Mouse (Mus musculus) spleen, adult 2 months (tissue): ENCODE measurements around the gene Dusp1. TPM values are rescaled to one million over a fixed set of nuclear protein-coding genes. Genes with fewer than 3 reads are reported as not detected.
A peak's percentile ranks its signal among the peaks of the same experiment; 100 is the strongest.

ENCODE experiments used
- DNase-seq, 2 experiments: peaks; one replicate each; pipeline versions ENCODE4 v3.0.0 to v3.0.0-alpha.2; 2012 to 2021; ENCODE audit warnings: low spot score in 2 of 2, low read depth in 1 of 2
- H3K27ac ChIP-seq: fragments of 200-500 bp; 2 replicates; pipeline ENCODE4 v1.5.1; 2012; ENCODE audit warnings: low read length, inconsistent platforms; ENCODE audit not compliant: insufficient read depth
- H3K27me3 ChIP-seq: fragments of 200-500 bp; 2 replicates; pipeline ENCODE4 v1.6.1; 2012; ENCODE audit warnings: mild to moderate bottlenecking, moderate library complexity, low read length, inconsistent platforms; ENCODE audit not compliant: control insufficient read depth, insufficient read depth
- H3K36me3 ChIP-seq: fragments of 200-500 bp; 2 replicates; pipeline ENCODE4 v1.6.1; 2012; ENCODE audit warnings: mild to moderate bottlenecking, low read length, inconsistent platforms; ENCODE audit not compliant: control insufficient read depth, insufficient read depth
- H3K4me1 ChIP-seq: fragments of 200-500 bp; 2 replicates; pipeline ENCODE4 v1.6.1; 2011; ENCODE audit warnings: inconsistent platforms; ENCODE audit not compliant: control insufficient read depth, insufficient read depth, insufficient read length
- H3K4me3 ChIP-seq: fragments of 200-500 bp; 2 replicates; pipeline ENCODE4 v1.5.1; 2011; ENCODE audit warnings: mild to moderate bottlenecking, inconsistent platforms; ENCODE audit not compliant: insufficient read depth, insufficient read length; ENCODE audit errors: extremely low read depth
- CTCF ChIP-seq: fragments of 200-500 bp; IDR thresholded peaks from 2 replicates; pipeline ENCODE4 v1.5.1; 2011; ENCODE audit warnings: mild to moderate bottlenecking, inconsistent platforms; ENCODE audit not compliant: insufficient read depth, insufficient read length, insufficient replicate concordance; ENCODE audit errors: extremely low read depth
- POLR2A ChIP-seq: fragments of 200-500 bp; IDR thresholded peaks from 2 replicates; pipeline ENCODE4 v1.6.1; 2011; ENCODE audit warnings: low read depth, low read length, inconsistent platforms
- WGBS: fragments of 180-500 bp; shearing (Covaris S2); methylation state at CpG from one replicate; pipeline ENCODE4 v1.1.7; 2018; 5-methylcytosine and 5-hydroxymethylcytosine counted together
- polyA plus RNA-seq: library from polyadenylated mRNA; depleted of rRNA; stranded (reverse); fragments of >200 nt; gene quantifications from 2 replicates; pipeline ENCODE4 v1.2.3, GENCODE M21; 2012

Dusp1 gene
- polyA plus RNA-seq, 1 experiment: 44.3 TPM

DNA sequence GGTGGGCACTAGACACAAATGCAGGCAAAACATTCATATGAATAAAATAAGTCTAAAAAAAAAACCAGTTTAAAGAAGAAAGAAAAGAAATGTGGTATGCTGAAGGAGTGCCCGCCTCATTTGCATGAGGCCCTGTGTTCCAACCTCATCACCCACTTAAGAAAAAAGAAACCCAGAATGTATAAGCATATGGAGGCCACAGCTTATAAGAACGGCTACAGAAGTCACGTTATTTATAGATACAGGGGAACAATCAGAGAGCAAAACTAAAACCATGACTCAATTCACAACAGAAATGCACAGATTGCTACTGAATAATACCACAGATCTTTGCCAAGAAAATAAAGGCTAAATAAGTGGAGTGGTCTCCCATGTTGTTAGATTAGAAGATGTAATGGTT lies 43.6 kb downstream of the Dusp1 start:
- Histone ChIP-seq H3K27ac (no peak overlapping the region), H3K36me3 (no peaks in the 10 kb centered on the region), H3K4me1 (no peaks in the 10 kb centered on the region), H3K27me3 (no peaks in the 10 kb centered on the region), H3K4me3 (no peak overlapping the region)
- no peak for TF ChIP-seq CTCF
- no peak for TF ChIP-seq POLR2A
- DNase-seq: no peak
- 64% methylated on average over 3 of the region's 3 CpGs for WGBS

DNA sequence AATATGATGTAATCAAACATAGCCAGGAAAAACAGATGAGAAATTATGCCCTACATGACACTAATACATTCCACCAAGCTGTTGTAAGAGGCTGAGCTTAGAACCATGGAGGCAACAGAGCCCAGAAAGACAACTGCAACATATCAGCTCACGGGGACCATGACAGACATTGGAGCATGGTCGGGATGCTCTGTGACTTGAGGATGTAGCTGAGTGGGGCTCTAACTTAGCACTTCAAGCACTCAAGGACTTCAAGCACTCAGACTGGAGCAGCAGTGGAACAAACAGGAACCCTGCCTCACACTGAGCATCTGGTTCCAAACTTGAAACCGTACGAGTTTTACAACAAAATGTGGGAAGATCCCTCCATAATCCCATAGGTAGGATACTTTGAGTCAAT lies 46.3 kb downstream of the Dusp1 start:
- Histone ChIP-seq H3K36me3 (no peaks in the 10 kb centered on the region), H3K4me3 (no peak overlapping the region), H3K4me1 (no peaks in the 10 kb centered on the region), H3K27me3 (no peaks in the 10 kb centered on the region), H3K27ac (no peak overlapping the region)
- no peak for DNase-seq
- TF ChIP-seq POLR2A: no peak
- no peak for TF ChIP-seq CTCF
- 94% methylated on average over 4 of the region's 4 CpGs for WGBS

DNA sequence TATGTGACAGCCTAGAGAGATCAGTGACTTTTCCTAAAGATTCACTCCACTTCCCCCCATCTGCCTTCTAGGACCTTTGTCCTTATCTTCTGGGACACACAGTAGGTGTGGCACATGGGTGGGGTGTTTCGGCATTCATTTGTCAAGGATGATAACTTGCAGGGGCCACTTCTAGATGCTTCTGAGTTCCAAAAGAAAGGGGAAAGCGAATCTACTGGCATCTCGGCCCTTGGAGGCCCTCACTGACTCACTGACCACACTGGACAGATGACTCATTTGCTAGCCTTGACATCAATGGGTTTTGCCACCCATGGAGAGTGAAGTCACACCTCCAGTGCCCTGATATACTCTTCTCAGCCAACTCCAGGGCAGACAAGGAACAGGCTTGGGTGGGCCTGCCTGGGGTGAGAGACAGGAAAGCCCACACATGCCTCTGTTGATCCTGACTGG lies 47.3 kb downstream of the Dusp1 start:
- Histone ChIP-seq H3K36me3 (no peaks in the 10 kb centered on the region), H3K27ac (no peak overlapping the region; the same call in 1 of the 2 replicates), H3K27me3 (no peaks in the 10 kb centered on the region), H3K4me1 (no peaks in the 10 kb centered on the region), H3K4me3 (no peak overlapping the region)
- no peak for DNase-seq
- 81% methylated on average over 3 of the region's 3 CpGs for WGBS
- no peak for TF ChIP-seq POLR2A
- no peak for TF ChIP-seq CTCF

DNA sequence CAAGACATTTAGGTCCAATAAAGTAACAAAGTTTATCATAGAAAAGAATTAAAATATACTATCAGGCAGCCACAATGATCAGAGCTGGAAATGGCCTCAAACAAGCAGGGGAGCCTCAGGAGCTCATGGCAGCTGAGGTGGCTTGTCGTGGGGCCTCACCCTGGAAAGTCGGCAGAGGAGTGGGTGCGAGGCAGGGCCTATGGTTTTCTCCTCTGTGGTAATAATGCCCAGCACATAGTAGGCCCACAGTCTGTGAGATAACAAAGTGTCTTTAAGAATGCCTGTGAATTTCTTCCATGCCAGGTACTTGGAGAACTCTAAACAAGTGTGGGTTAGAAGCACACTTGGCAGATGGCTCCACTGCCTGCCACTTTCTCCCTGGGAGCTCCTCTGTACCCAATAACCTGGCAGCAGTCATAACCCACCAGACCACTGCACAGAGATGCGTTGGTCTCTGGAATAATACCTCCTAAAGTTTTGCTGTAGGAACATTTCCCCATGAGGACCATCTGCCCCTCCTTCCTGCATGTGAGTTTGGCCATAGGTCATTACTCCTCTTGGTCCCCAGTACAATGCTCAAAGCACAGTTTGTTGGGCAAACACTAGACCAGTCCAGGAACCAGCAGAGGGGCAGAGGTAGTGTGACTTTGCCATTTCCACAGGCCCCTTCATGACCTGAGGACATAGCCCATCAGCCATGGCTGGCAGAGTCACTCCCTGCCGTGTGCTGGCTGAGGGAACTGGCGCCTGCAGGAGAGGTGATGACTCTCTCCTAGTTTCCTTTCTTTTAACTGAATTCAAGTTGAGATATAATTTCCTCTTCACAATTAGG lies 48.3 kb downstream of the Dusp1 start:
- TF ChIP-seq CTCF (no peak), POLR2A (no peak)
- no peak overlapping the region for H3K4me3 ChIP-seq
- 87% methylated on average over 6 of the region's 6 CpGs for WGBS
- no peaks in the 10 kb centered on the region for H3K27me3 ChIP-seq
- no peak overlapping the region for H3K27ac ChIP-seq
- H3K36me3 ChIP-seq: no peaks in the 10 kb centered on the region
- H3K4me1 ChIP-seq: no peaks in the 10 kb centered on the region; the same call in 1 of the 2 replicates
- no peak for DNase-seq

DNA sequence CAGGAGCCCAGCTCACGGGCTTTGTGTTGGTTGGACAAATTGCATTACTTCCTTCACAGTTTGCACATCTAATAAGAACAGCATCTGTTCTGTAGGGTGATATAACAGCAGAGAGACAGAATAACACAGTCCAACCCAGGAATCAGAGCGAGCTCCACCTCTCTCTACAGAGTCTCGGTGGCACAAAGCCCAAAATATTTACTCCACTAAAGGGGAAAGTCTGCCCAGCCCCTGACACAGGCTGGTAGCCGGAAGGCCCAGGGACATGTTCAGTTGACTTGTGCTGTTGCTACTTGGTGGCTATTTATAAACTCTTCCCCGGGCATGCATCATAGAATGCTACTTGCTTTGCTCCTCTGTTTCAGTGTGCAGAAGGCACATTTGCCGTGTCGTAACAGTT lies 49.0 kb downstream of the Dusp1 start:
- 55% methylated on average over 7 of the region's 7 CpGs for WGBS
- no peaks in the 10 kb centered on the region; the same call in 1 of the 2 replicates for H3K4me1 ChIP-seq
- peak overlapping the region; percentile 5; the same call in 1 of the 2 replicates for H3K27ac ChIP-seq

DNA sequence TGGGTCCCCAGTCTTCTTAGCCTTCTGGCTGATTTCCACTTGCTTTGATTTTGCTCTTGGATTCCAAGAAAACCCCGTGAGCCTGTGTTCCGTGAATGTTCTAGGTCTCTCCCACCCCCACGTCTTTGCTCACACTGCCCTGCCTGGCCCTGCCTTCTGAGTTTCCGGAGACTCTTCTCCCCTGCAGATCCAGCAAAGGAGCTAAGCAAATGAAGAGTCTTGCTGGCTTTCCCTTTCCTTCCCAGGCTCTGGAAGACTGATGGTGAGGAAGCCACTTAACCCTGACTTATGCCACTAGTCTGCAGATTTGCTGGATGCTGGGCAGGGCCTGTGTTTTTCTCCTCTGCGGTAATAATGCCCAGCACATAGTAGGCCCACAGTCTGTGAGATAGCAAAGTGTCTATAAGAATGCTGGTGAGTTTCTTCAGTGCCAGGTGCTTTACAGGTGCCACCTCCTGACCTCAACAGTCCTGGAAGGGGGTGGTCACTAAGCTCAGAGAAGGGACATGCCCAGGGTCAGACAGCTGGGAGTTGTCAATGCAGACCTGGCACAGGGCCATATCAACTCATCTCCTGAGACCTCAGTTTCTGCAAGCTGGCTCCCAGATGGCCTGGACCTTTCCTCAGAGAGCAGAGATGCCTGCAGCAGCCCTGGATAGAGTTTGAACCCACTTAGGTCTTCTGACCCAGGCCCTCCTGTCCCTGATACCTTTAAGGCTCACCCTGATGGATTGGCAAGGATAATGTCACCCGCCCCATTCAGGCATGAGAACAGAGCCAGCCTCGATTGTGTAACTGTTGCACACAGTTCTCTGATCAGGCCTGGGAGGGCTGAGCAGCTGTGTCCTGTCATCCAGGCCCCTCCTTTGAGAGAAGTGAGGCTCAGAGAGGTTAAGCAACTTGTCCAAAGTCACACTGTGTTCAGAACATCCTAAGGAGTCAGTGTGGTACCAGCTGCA lies 49.8 kb downstream of the Dusp1 start:
- no peaks in the 10 kb centered on the region for H3K27me3 ChIP-seq
- 82% methylated on average over 7 of the region's 7 CpGs for WGBS
- H3K4me3 ChIP-seq: no peak overlapping the region
- no peak for DNase-seq
- H3K36me3 ChIP-seq: no peaks in the 10 kb centered on the region
- H3K27ac ChIP-seq: 0 out of 2 replicates have a peak overlapping the region, but pooled peaks have one; percentile 15
- no peaks in the 10 kb centered on the region; the same call in 1 of the 2 replicates for H3K4me1 ChIP-seq
- TF ChIP-seq CTCF: no peak
- TF ChIP-seq POLR2A: no peak

More for the DNA sequence above, 49.0 kb downstream of the Dusp1 start:
- no peaks in the 10 kb centered on the region for H3K36me3 ChIP-seq
- no peak overlapping the region for H3K4me3 ChIP-seq
- H3K27me3 ChIP-seq: no peaks in the 10 kb centered on the region
- TF ChIP-seq POLR2A (no peak), CTCF (no peak)
- DNase-seq: no peak
